Mouse (Mus musculus): ENCODE results near the gene Alms1. TPM values are rescaled to one million over a fixed set of nuclear protein-coding genes. Genes with fewer than 3 reads are reported as not detected.
"Not testable (repeated sequence)": the region's sequence is repeated elsewhere in the genome, so short reads cannot be mapped to it uniquely, and the experiment has no call there.

The Alms1 gene
- total RNA-seq (2015; ENCODE audit: low replicate concordance) (14.8 and 22.4 TPM in 2 replicates), total RNA-seq (2017; ENCODE audit: low replicate concordance) (22.8 and 24.5 TPM in 2 replicates)

- peak; percentile 96 for ATAC-seq (replicated peaks; ENCODE audit: low FRiP score, poor library complexity, severe bottlenecking)
Measured at GRCm38 (mm10) chr6:85587396-85588143, at the start of gene Alms1. Alms1 (plus strand) TSS chr6:85587531.

GRCm38 (mm10) chr6:85543351-85544175 is 43.8 kb upstream of the Alms1 start:
- no peak for ATAC-seq (replicated peaks; ENCODE audit: low FRiP score, poor library complexity, severe bottlenecking)

GRCm38 (mm10) chr6:85544251-85544881 is 43.0 kb upstream of the Alms1 start:
- ATAC-seq (replicated peaks; ENCODE audit: low FRiP score, poor library complexity, severe bottlenecking), result no peak

GRCm38 (mm10) chr6:85547642-85548041 is 39.7 kb upstream of the Alms1 start:
- ATAC-seq (replicated peaks; ENCODE audit: low FRiP score, poor library complexity, severe bottlenecking), result no peak

- no peak for ATAC-seq (replicated peaks; ENCODE audit: low FRiP score, poor library complexity, severe bottlenecking)
Measured at GRCm38 (mm10) chr6:85562374-85562773, 25.0 kb upstream of the Alms1 start.

GRCm38 (mm10) chr6:85572816-85573215 is 14.5 kb upstream of the Alms1 start:
- no peak for ATAC-seq (replicated peaks; ENCODE audit: low FRiP score, poor library complexity, severe bottlenecking)

GRCm38 (mm10) chr6:85581688-85582087 is 5.6 kb upstream of the Alms1 start:
- no peak for ATAC-seq (replicated peaks; ENCODE audit: low FRiP score, poor library complexity, severe bottlenecking)

GRCm38 (mm10) chr6:85584612-85585011 is 2.7 kb upstream of the Alms1 start:
- no peak for ATAC-seq (replicated peaks; ENCODE audit: low FRiP score, poor library complexity, severe bottlenecking)

GRCm38 (mm10) chr6:85586805-85587367 is 445 bp upstream of the Alms1 start:
- no peak for ATAC-seq (replicated peaks; ENCODE audit: low FRiP score, poor library complexity, severe bottlenecking)

- no peak for ATAC-seq (replicated peaks; ENCODE audit: low FRiP score, poor library complexity, severe bottlenecking)
Measured at GRCm38 (mm10) chr6:85588164-85588563, 833 bp downstream of the Alms1 start.

- no peak for ATAC-seq (replicated peaks; ENCODE audit: low FRiP score, poor library complexity, severe bottlenecking)
Measured at GRCm38 (mm10) chr6:85588568-85588967, 1.2 kb downstream of the Alms1 start.

- ATAC-seq (replicated peaks; ENCODE audit: low FRiP score, poor library complexity, severe bottlenecking), result no peak
Measured at GRCm38 (mm10) chr6:85590116-85590515, 2.8 kb downstream of the Alms1 start.

- no peak for ATAC-seq (replicated peaks; ENCODE audit: low FRiP score, poor library complexity, severe bottlenecking)
Measured at GRCm38 (mm10) chr6:85599310-85599709, 12.0 kb downstream of the Alms1 start.

- ATAC-seq (replicated peaks; ENCODE audit: low FRiP score, poor library complexity, severe bottlenecking), result no peak
Measured at GRCm38 (mm10) chr6:85610511-85610910, 23.2 kb downstream of the Alms1 start.

GRCm38 (mm10) chr6:85620826-85621225 is 33.5 kb downstream of the Alms1 start:
- no peak for ATAC-seq (replicated peaks; ENCODE audit: low FRiP score, poor library complexity, severe bottlenecking)

- no peak for ATAC-seq (replicated peaks; ENCODE audit: low FRiP score, poor library complexity, severe bottlenecking)
Measured at GRCm38 (mm10) chr6:85621600-85621999, 34.3 kb downstream of the Alms1 start.

- no peak for ATAC-seq (replicated peaks; ENCODE audit: low FRiP score, poor library complexity, severe bottlenecking)
Measured at GRCm38 (mm10) chr6:85624511-85624910, 37.2 kb downstream of the Alms1 start.

- no peak for ATAC-seq (replicated peaks; ENCODE audit: low FRiP score, poor library complexity, severe bottlenecking)
Measured at GRCm38 (mm10) chr6:85633165-85633564, 45.8 kb downstream of the Alms1 start.

- ATAC-seq (replicated peaks; ENCODE audit: low FRiP score, poor library complexity, severe bottlenecking), result no peak
Measured at GRCm38 (mm10) chr6:85653244-85653643, 65.9 kb downstream of the Alms1 start.

GRCm38 (mm10) chr6:85701943-85702342 is 114.6 kb downstream of the Alms1 start:
- not testable (repeated sequence) for ATAC-seq (replicated peaks; ENCODE audit: low FRiP score, poor library complexity, severe bottlenecking)

Measured in erythroblast, adult 5-6 weeks (primary cell).